18 mouse cellular contexts compared by ENCODE assay signal in the genomic region with DNA sequence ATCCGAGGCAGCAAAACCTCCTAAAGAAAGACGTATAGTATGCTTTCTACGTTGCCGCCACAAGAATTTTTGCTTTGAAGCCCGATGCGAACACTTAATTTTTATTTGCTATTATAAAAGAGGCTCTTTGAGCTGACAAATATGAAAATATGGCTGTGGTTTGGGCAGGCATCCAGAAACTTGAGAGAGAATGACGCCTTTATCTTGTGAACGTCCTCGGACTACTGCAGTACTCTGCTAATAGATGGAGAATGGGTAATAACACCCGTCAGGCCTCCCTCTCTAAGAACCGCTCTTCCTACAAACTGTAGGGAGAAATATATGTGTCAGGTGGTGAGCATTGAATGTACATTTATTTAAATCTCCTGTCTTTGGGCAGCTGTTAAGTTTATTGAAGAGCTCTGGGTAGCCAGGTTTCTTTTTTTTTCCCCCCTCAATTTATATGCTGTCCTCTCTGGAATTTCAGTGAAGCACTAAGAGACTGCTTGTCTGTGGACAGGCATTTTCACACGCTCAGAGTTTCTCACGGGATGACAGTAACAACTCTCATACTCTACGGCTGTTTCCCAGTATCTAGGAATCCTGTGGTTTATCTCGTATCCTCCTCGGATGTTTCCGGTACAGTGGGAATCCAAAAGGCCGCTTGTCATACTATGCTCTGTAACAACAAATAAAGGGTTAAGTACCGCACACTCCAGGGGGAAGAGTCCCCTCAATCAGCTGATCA.
DNase-seq lines count a peak whose midpoint lies in the region; ATAC-seq and TF ChIP-seq lines count a peak whose summit lies in the region.
"Had no signal": no experiment of that assay in that cellular context is flagged by ENCODE, and none has a peak within 500 bp of the region (broad histone marks: within the 10 kb centered on the region; RNA-seq: fewer than 3 reads in every experiment).

No protein-coding gene starts in this region.

- 48% methylated on average over 19 of the region's 19 CpGs for WGBS in heart, embryonic 12.5 days
- WGBS in lung, embryonic 14.5 days = 29% methylated on average over 19 of the region's 19 CpGs
- 63% methylated on average over 19 of the region's 19 CpGs for WGBS in kidney, postnatal 0 days

- H3K9me3 ChIP-seq in heart, embryonic 12.5 days (replicated peaks) = no peaks in the 10 kb centered on the region
- H3K9me3 ChIP-seq in lung, embryonic 14.5 days (ENCODE audit: low read depth, low read length) = no peaks in the 10 kb centered on the region
- no peaks in the 10 kb centered on the region for H3K9me3 ChIP-seq in kidney, postnatal 0 days (replicated peaks; ENCODE audit: low read length)
- H3K9me3 ChIP-seq: embryonic facial prominence, embryonic 15.5 days; forebrain, embryonic 10.5 days; hindbrain, embryonic 15.5 days; midbrain, embryonic 13.5 days had no signal

- no peak overlapping the region for H3K4me3 ChIP-seq in heart, embryonic 12.5 days
- H3K4me3 ChIP-seq in lung, embryonic 14.5 days (ENCODE audit: low read depth, low read length) = no peak overlapping the region
- no peak overlapping the region for H3K4me3 ChIP-seq in kidney, postnatal 0 days (replicated peaks; ENCODE audit: low read depth, low read length)
- H3K4me3 ChIP-seq: embryonic facial prominence, embryonic 15.5 days; forebrain, embryonic 10.5 days; hindbrain, embryonic 15.5 days; midbrain, embryonic 13.5 days; myocyte had no signal

- ATAC-seq in heart, embryonic 12.5 days (ENCODE audit: insufficient number of reproducible peaks, low FRiP score) = no peak
- ATAC-seq in lung, embryonic 14.5 days (ENCODE audit: insufficient read depth) = peak; percentile 83; the same call in 1 of the 2 replicates
- no peak for ATAC-seq in kidney, postnatal 0 days (replicated peaks; ENCODE audit: low FRiP score, low read depth)
- ATAC-seq: midbrain, embryonic 13.5 days had no signal

- no peak overlapping the region for H3K27ac ChIP-seq in heart, embryonic 12.5 days (ENCODE audit: poor library complexity, severe bottlenecking)
- no peak overlapping the region for H3K27ac ChIP-seq in lung, embryonic 14.5 days (ENCODE audit: low read depth)
- no peak overlapping the region for H3K27ac ChIP-seq in kidney, postnatal 0 days
- H3K27ac ChIP-seq: embryonic facial prominence, embryonic 15.5 days; forebrain, embryonic 10.5 days; hindbrain, embryonic 15.5 days; midbrain, embryonic 13.5 days had no signal

- peaks cover 11% of the 10 kb centered on the region for H3K4me1 ChIP-seq in heart, embryonic 12.5 days (replicated peaks)
- H3K4me1 ChIP-seq in lung, embryonic 14.5 days (ENCODE audit: insufficient read depth) = no peaks in the 10 kb centered on the region
- H3K4me1 ChIP-seq in kidney, postnatal 0 days (replicated peaks; ENCODE audit: insufficient read depth, low read length) = no peaks in the 10 kb centered on the region
- H3K4me1 ChIP-seq: forebrain, embryonic 10.5 days; hindbrain, embryonic 15.5 days; midbrain, embryonic 13.5 days had no signal

- no peak overlapping the region for H3K4me2 ChIP-seq in heart, embryonic 12.5 days
- H3K4me2 ChIP-seq in lung, embryonic 14.5 days = peak overlapping the region; percentile 21; the same call in 1 of the 2 replicates
- no peak overlapping the region for H3K4me2 ChIP-seq in kidney, postnatal 0 days (ENCODE audit: low read length)
- H3K4me2 ChIP-seq: embryonic facial prominence, embryonic 15.5 days; hindbrain, embryonic 15.5 days; midbrain, embryonic 13.5 days had no signal

- no peak overlapping the region for H3K9ac ChIP-seq in heart, embryonic 12.5 days
- H3K9ac ChIP-seq in lung, embryonic 14.5 days = no peak overlapping the region
- no peak overlapping the region for H3K9ac ChIP-seq in kidney, postnatal 0 days (ENCODE audit: low read depth, low read length)
- H3K9ac ChIP-seq: embryonic facial prominence, embryonic 15.5 days; hindbrain, embryonic 15.5 days; midbrain, embryonic 13.5 days had no signal

- H3K36me3 ChIP-seq in heart, embryonic 12.5 days = no peaks in the 10 kb centered on the region
- no peaks in the 10 kb centered on the region for H3K36me3 ChIP-seq in lung, embryonic 14.5 days (ENCODE audit: insufficient read depth)
- no peaks in the 10 kb centered on the region for H3K36me3 ChIP-seq in kidney, postnatal 0 days (ENCODE audit: insufficient read depth, low read length)
- H3K36me3 ChIP-seq: embryonic facial prominence, embryonic 15.5 days; forebrain, embryonic 10.5 days; hindbrain, embryonic 15.5 days; midbrain, embryonic 13.5 days had no signal

- TF ChIP-seq CTCF in lung, embryonic 14.5 days (IDR thresholded peaks at IDR 0.05; ENCODE audit: low read depth) = no peak
- no peak for TF ChIP-seq CTCF in kidney, postnatal 0 days (IDR thresholded peaks at IDR 0.05; ENCODE audit: low read depth)

- DNase-seq in adrenal gland, adult 2 months = peak; percentile 46
- DNase-seq in adrenal gland, adult 18-20 months (ENCODE audit: low spot score in 2 of 2) = no peak
- peak; percentile 18 for DNase-seq in heart, postnatal 4 days
- peak; percentile 86 for DNase-seq in lung, embryonic 14.5 days
- no peak for DNase-seq in lung, postnatal 14 days
- peak; percentile 75 for DNase-seq in kidney, postnatal 0 days (ENCODE audit: low spot score)
- no peak for DNase-seq in gastrocnemius, adult 8-10 months (ENCODE audit: low spot score in 2 of 2)
- DNase-seq: cerebellum, adult 9-10 months; gastrocnemius, postnatal 36 days; lung, adult 18-20 months; right cerebral cortex, adult 18-20 months; thymus, adult 2 months had no signal

- no peaks in the 10 kb centered on the region for H3K27me3 ChIP-seq in heart, embryonic 12.5 days (replicated peaks)
- H3K27me3 ChIP-seq in lung, embryonic 14.5 days (ENCODE audit: insufficient read depth, low read length) = no peaks in the 10 kb centered on the region
- H3K27me3 ChIP-seq in kidney, postnatal 0 days (ENCODE audit: insufficient read depth, low read length) = no peaks in the 10 kb centered on the region
- H3K27me3 ChIP-seq: embryonic facial prominence, embryonic 15.5 days; hindbrain, embryonic 15.5 days; midbrain, embryonic 13.5 days had no signal

Comparison
In these comparisons a context has a peak if more than half of its experiments do, and no peak if none do; other contexts are left out.
1. DNase-seq: peak in adrenal gland, adult 2 months (single experiment), heart, postnatal 4 days (single experiment), lung, embryonic 14.5 days (single experiment) and kidney, postnatal 0 days (single experiment); none in adrenal gland, adult 18-20 months (0 of 2), lung, postnatal 14 days (single experiment) and gastrocnemius, adult 8-10 months (0 of 2).